Mouse (Mus musculus) MEL (cell line): ENCODE measurements around the gene Amhr2. TPM values are rescaled to one million over a fixed set of nuclear protein-coding genes. Genes with fewer than 3 reads are reported as not detected.

ENCODE experiments used
- DNase-seq: peaks from one replicate; pipeline ENCODE4 v3.0.0; 2011; ENCODE audit warnings: low read depth, low spot score
- H3K27ac ChIP-seq: 2 replicates; pipeline ENCODE4 v1.5.1; 2012; ENCODE audit warnings: low read depth, mild to moderate bottlenecking, control low read depth, low read length, moderate library complexity; ENCODE audit not compliant: control insufficient read depth
- H3K27me3 ChIP-seq, 2 experiments: fragments of 150-350 bp in 1 of 2; sonication (generic) in 1 of 2; 2 replicates each; pipeline ENCODE4 v1.6.1; 2012; ENCODE audit warnings: low read length in 2 of 2, mild to moderate bottlenecking in 2 of 2, improper control_type of control experiment in 1 of 2, moderate library complexity in 1 of 2; ENCODE audit not compliant: insufficient read depth in 2 of 2, control insufficient read depth in 1 of 2
- H3K36me3 ChIP-seq, 2 experiments: 2 replicates each; pipeline ENCODE4 v1.6.1; 2012 to 2014; ENCODE audit warnings: low read length in 2 of 2, improper control_type of control experiment in 1 of 2, inconsistent platforms in 1 of 2, mild to moderate bottlenecking in 1 of 2; ENCODE audit not compliant: insufficient read depth in 2 of 2, control insufficient read depth in 1 of 2
- H3K4me1 ChIP-seq, 2 experiments: fragments of 150-350 bp in 1 of 2; sonication (generic) in 1 of 2; 2 replicates each; pipeline ENCODE4 v1.6.1; 2012; ENCODE audit warnings: low read length in 2 of 2, improper control_type of control experiment in 1 of 2, mild to moderate bottlenecking in 1 of 2; ENCODE audit not compliant: insufficient read depth in 2 of 2, control insufficient read depth in 1 of 2
- H3K4me3 ChIP-seq, 2 experiments: fragments of 150-350 bp in 1 of 2; sonication (generic) in 1 of 2; 2 replicates each; pipeline ENCODE4 v1.5.1; 2012; ENCODE audit warnings: low read depth in 2 of 2, low read length in 2 of 2, mild to moderate bottlenecking in 2 of 2, moderate library complexity in 2 of 2, control low read depth in 1 of 2, improper control_type of control experiment in 1 of 2; ENCODE audit not compliant: control insufficient read depth in 1 of 2, insufficient read depth in 1 of 2
- H3K79me2 ChIP-seq: 2 replicates; pipeline ENCODE4 v1.6.1; 2012; ENCODE audit warnings: mild to moderate bottlenecking, low read length, moderate library complexity; ENCODE audit not compliant: control insufficient read depth, poor library complexity, insufficient read depth
- H3K9ac ChIP-seq: 2 replicates; pipeline ENCODE4 v1.6.1; 2012; ENCODE audit warnings: low read depth, mild to moderate bottlenecking, control low read depth, low read length, moderate library complexity; ENCODE audit not compliant: control insufficient read depth, poor library complexity, severe bottlenecking
- H3K9me3 ChIP-seq: fragments of 150-350 bp; sonication (generic); replicated peaks from 2 replicates; pipeline ENCODE4 v1.6.1; 2012; ENCODE audit warnings: mild to moderate bottlenecking, low read length, improper control_type of control experiment, moderate library complexity; ENCODE audit not compliant: insufficient read depth
- EP300 ChIP-seq, 2 experiments: IDR thresholded peaks; 2 replicates each; pipeline ENCODE4 v1.6.1; 2011; ENCODE audit warnings: improper control_type of control experiment in 2 of 2, low read length in 2 of 2, low read depth in 1 of 2, mild to moderate bottlenecking in 1 of 2
- GATA1 ChIP-seq: IDR thresholded peaks from 2 replicates; pipeline ENCODE4 v1.6.1; 2011; ENCODE audit warnings: low read depth, low read length, improper control_type of control experiment
- KAT2A ChIP-seq: conservative IDR thresholded peaks from 2 replicates; pipeline ENCODE4 v1.6.1; 2012; ENCODE audit warnings: low read depth, low read length, improper control_type of control experiment, inconsistent platforms
- MAFK ChIP-seq: IDR thresholded peaks from 2 replicates; pipeline ENCODE4 v1.6.1; 2011; ENCODE audit warnings: low read depth, mild to moderate bottlenecking, low read length, improper control_type of control experiment, borderline replicate concordance
- MAZ ChIP-seq: IDR thresholded peaks from 2 replicates; pipeline ENCODE4 v1.6.1; 2012; ENCODE audit warnings: low read depth, mild to moderate bottlenecking, inconsistent platforms, low read length, improper control_type of control experiment
- MEF2A ChIP-seq: IDR thresholded peaks from 2 replicates; pipeline ENCODE4 v1.6.1; 2014; ENCODE audit warnings: low read depth, mild to moderate bottlenecking, inconsistent platforms, low read length, improper control_type of control experiment; ENCODE audit not compliant: poor library complexity, insufficient replicate concordance, severe bottlenecking; ENCODE audit errors: extremely low read depth
- MXI1 ChIP-seq: IDR thresholded peaks from 2 replicates; pipeline ENCODE4 v1.6.1; 2011; ENCODE audit warnings: mild to moderate bottlenecking, low read depth, low read length, improper control_type of control experiment
- MYB ChIP-seq: IDR thresholded peaks from 2 replicates; pipeline ENCODE4 v1.6.1; 2011; ENCODE audit warnings: mild to moderate bottlenecking, low read depth, low read length, improper control_type of control experiment
- NELFE ChIP-seq: IDR thresholded peaks from 2 replicates; pipeline ENCODE4 v1.6.1; 2011; ENCODE audit warnings: low read depth, low read length, improper control_type of control experiment
- POLR2A ChIP-seq, 2 experiments: IDR thresholded peaks; 2 replicates each; pipeline ENCODE4 v1.6.1; 2011 to 2012; ENCODE audit warnings: low read length in 2 of 2, mild to moderate bottlenecking in 2 of 2, control low read depth in 1 of 2, improper control_type of control experiment in 1 of 2, low read depth in 1 of 2, moderate library complexity in 1 of 2; ENCODE audit not compliant: control insufficient read depth in 1 of 2, insufficient read depth in 1 of 2, poor library complexity in 1 of 2
- SIN3A ChIP-seq: IDR thresholded peaks from 2 replicates; pipeline ENCODE4 v1.6.1; 2012; ENCODE audit warnings: low read length, improper control_type of control experiment, inconsistent platforms
- SMC3 ChIP-seq: IDR thresholded peaks from 2 replicates; pipeline ENCODE4 v1.6.1; 2011; ENCODE audit warnings: low read depth, low read length, improper control_type of control experiment
- TAL1 ChIP-seq: IDR thresholded peaks from 2 replicates; pipeline ENCODE4 v1.6.1; 2012; ENCODE audit warnings: mild to moderate bottlenecking, inconsistent platforms, low read length, moderate library complexity, mixed read lengths
- TCF12 ChIP-seq: IDR thresholded peaks from 2 replicates; pipeline ENCODE4 v1.6.1; 2014; ENCODE audit warnings: low read depth, mild to moderate bottlenecking, inconsistent platforms, low read length, improper control_type of control experiment, moderate library complexity
- ZC3H11A ChIP-seq: IDR thresholded peaks from 2 replicates; pipeline ENCODE4 v1.6.1; 2012; ENCODE audit warnings: low read depth, mild to moderate bottlenecking, inconsistent platforms, low read length, improper control_type of control experiment
- ZKSCAN1 ChIP-seq: IDR thresholded peaks from 2 replicates; pipeline ENCODE4 v1.6.1; 2012; ENCODE audit warnings: low read depth, mild to moderate bottlenecking, inconsistent platforms, low read length, improper control_type of control experiment, moderate library complexity
- ZMIZ1 ChIP-seq: IDR thresholded peaks from 2 replicates; pipeline ENCODE4 v1.6.1; 2012; ENCODE audit warnings: low read depth, mild to moderate bottlenecking, inconsistent platforms, low read length, improper control_type of control experiment, moderate library complexity
- polyA plus RNA-seq, 2 experiments: library from polyadenylated mRNA; stranded (reverse) in 1 of 2; unstranded in 1 of 2; fragments of >175 nt in 1 of 2; fragments of >200 nt in 1 of 2; gene quantifications; 2 replicates each; pipeline versions ENCODE4 v1.2.1 to v1.2.4; 2012; ENCODE audit warnings: low replicate concordance in 2 of 2, low read depth in 1 of 2; ENCODE audit not compliant: insufficient read length in 2 of 2, insufficient read depth in 1 of 2, missing spikeins in 1 of 2
- total RNA-seq: library from RNA; depleted of rRNA; stranded (reverse); fragments of 300-350 nt; gene quantifications from 2 replicates; pipeline ENCODE4 v1.2.3, GENCODE M21; 2012

The Amhr2 gene
- total and polyA plus RNA-seq, 3 experiments = 6.9 to 22.7 TPM; not detected in 1

DNA sequence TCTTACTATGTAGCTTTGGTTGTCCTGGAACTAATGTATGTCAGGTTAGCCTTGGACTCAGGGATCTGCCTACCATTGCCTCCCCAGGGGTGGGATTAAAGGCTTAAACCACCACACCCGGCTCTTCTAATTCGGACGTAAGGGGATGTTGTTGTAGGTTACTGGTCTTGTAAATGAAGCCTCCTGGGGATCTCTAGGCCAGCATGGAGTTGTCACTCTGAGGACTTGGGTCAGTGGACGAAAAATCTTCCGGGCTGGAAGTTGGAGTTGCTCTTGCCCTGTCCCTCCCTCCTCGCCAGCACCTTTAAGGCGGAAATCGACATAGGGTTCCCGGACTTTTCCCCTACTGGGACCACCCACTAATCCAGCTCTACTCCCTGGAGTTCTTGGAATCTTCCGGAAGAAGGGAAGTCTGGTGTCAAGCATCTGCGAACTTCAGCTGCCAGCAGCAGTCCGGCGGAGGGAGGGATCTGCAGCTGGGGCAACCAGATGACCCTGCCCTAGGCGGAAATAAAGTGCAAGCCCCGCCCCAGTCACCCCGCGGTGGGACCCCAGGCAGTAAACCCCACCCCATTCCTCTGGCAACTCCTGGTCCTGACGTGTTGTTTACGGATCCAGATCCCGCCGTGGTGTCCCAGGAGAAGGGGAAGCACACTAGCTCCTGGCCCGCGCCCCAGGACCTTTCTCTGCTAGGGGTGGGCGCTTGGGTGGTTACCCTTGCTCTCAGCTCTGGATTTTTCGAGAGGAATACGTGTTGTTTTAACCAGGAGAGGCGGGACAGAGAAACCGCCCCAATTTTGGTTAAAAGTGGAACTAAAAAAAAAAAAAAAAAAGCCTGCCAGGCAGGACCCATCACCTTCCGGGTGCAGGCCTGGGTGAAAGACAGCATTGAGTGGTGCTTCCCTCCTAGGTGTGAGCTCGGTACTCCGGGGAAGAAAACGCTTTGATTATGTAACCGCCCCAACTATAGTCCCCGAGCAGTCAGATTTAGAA is 45.6 kb upstream of the Amhr2 start (continued):
- TF ChIP-seq ZMIZ1 (no peak; the same call in 1 of the 2 replicates), MAZ (no peak), SIN3A (peak; percentile 58; the same call in 1 of the 2 replicates), POLR2A (IDR thresholded peaks at IDR 0.05; ENCODE audit: control insufficient read depth in 1 of 2, insufficient read depth in 1 of 2, low read depth in 1 of 2, low read length in 2 of 2, poor library complexity in 1 of 2) (peak; percentile 37 to 67; a peak in 3 of 4 replicates), ZC3H11A (no peak)

DNA sequence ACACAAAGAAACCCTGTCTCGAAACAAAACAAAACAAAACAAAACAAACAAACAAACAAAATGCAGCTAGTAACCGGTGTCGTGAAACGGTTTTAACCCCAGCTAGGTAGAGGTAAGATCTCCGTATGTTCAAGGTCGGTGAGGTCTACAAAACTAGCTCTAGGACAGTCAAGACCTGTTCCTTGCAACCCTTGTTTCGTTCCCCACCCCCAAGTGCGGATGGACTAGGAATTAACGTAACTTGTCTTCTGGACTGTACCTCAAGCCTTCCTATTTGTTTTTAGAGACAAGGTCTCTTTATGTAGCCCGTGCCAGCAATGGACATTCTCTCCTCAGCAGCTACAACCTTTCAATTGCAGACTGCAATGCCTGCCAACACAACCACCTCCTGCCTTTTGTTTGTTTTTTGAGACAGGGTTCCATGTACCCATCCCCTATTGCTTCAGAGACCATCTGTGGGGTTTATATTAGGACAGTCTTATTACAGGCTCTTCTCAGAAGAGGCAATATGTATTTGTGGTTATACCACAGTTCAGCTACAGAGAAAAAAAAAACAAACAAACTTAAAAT is 44.6 kb upstream of the Amhr2 start:
- H3K4me1 ChIP-seq = peaks cover 4 to 12% of the 10 kb centered on the region in 2 experiments
- H3K27ac ChIP-seq = peak overlapping the region; percentile 53; the same call in 1 of the 2 replicates

DNA sequence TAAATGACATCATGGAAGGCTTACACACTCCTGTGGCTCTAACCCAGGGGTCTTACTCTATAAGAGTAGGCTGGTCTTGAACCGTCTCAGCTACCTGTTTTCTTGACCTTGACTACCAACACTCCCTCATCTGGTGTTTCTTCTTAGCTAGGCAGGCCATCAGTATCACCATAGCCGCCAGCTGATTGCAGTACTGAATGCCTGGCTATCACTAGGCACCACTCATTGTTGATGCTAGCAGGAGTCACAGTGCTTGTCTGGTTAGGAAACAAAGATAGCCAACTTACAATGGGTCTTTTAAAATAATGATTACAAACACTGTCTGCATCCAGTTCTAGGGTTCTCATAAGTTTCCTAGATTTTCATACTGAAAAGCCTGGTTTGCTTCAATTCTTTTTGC is 43.9 kb upstream of the Amhr2 start:
- H3K9me3 ChIP-seq = no peaks in the 10 kb centered on the region
- H3K4me1 ChIP-seq = peaks cover 4 to 12% of the 10 kb centered on the region in 2 experiments
- H3K27me3 ChIP-seq = no peaks in the 10 kb centered on the region
- no peak for TF ChIP-seq MXI1
- TF ChIP-seq TAL1 = peak; percentile 52
- peak; percentile 23 to 54; a peak in 2 of 4 replicates for TF ChIP-seq EP300 (IDR thresholded peaks at IDR 0.05; ENCODE audit: low read depth in 1 of 2, low read length in 2 of 2)
- no peak for TF ChIP-seq SMC3
- no peak for TF ChIP-seq MAZ
- peak; percentile 26; the same call in 1 of the 2 replicates for TF ChIP-seq GATA1
- H3K9ac ChIP-seq = no peak overlapping the region
- H3K79me2 ChIP-seq = peaks cover 6% of the 10 kb centered on the region; the same call in 1 of the 2 replicates
- peaks cover 0 to 6% of the 10 kb centered on the region in 2 experiments; a peak in 2 of 4 replicates for H3K36me3 ChIP-seq
- H3K27ac ChIP-seq = no peak overlapping the region
- H3K4me3 ChIP-seq = no peak overlapping the region
- peak; percentile 53 for DNase-seq

More for the DNA sequence above, 44.6 kb upstream of the Amhr2 start:
- DNase-seq = no peak
- TF ChIP-seq SIN3A = no peak
- no peak for TF ChIP-seq POLR2A (IDR thresholded peaks at IDR 0.05; ENCODE audit: control insufficient read depth in 1 of 2, insufficient read depth in 1 of 2, low read depth in 1 of 2, low read length in 2 of 2, poor library complexity in 1 of 2)
- no peak for TF ChIP-seq MAFK
- TF ChIP-seq ZKSCAN1 = no peak
- TF ChIP-seq ZMIZ1 = no peak
- TF ChIP-seq TCF12 = no peak
- TF ChIP-seq MYB = no peak
- no peak for TF ChIP-seq KAT2A
- no peak for TF ChIP-seq NELFE
- no peak for TF ChIP-seq MEF2A
- TF ChIP-seq, all 39 proteins: peak for 0
- Histone ChIP-seq H3K27me3 (no peaks in the 10 kb centered on the region), H3K36me3 (peaks cover 0 to 6% of the 10 kb centered on the region in 2 experiments; a peak in 2 of 4 replicates), H3K9me3 (no peaks in the 10 kb centered on the region), H3K79me2 (peaks cover 6% of the 10 kb centered on the region; the same call in 1 of the 2 replicates), H3K4me3 (peak overlapping the region; percentile 76 to 79), H3K9ac (peak overlapping the region; percentile 85)
